Mouse (Mus musculus): ENCODE results near the gene Spag6. TPM values are rescaled to one million over a fixed set of nuclear protein-coding genes. Genes with fewer than 3 reads are reported as not detected.

The Spag6 gene
- polyA plus RNA-seq, 1 experiment from 2014 or later: not detected

DNA sequence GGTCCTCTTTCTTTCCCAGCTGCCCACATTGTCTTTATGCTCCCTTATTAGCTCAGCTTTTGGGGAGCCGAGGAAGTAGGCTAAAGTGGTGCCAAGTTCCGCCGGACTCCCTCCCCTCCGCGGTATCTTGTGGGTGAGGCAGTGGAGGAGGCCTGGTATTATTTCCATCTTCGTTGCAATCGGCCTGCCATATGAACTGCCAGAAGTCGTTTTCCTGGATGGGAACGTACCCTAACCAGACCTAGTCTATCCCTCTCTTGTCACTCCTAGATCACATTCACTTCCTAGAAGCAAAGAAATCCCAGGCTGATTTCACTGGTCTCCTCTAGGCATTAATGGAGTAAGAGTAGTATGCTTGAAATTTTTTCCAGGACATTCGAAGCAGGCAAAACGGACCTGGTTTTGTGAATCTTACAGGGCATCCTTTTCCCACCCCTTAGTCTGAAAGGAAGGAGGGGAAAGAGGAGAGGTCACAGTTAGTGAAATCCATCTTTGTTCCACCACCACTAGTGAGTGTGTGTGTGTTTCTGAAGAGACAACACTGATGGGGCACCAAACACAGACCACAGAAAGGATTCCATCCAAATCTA lies 5.7 kb downstream of the Spag6 start:
- under 1% methylated on average over 11 of the region's 11 CpGs for WGBS
- Histone ChIP-seq H3K27ac (replicated peaks) (no peak overlapping the region), H3K4me1 (replicated peaks) (peaks cover 13% of the 10 kb centered on the region), H3K9ac (no peak overlapping the region), H3K4me2 (no peak overlapping the region), H3K36me3 (no peaks in the 10 kb centered on the region), H3K27me3 (peaks cover 83% of the 10 kb centered on the region), H3K9me3 (no peaks in the 10 kb centered on the region), H3K4me3 (no peak overlapping the region)
- ATAC-seq (ENCODE audit: low read depth): no peak

GRCm38 (mm10) chr2:18710356-18710755 lies 16.5 kb downstream of the Spag6 start:
- H3K36me3 ChIP-seq: no peaks in the 10 kb centered on the region
- no peak overlapping the region for H3K9ac ChIP-seq
- H3K27ac ChIP-seq (replicated peaks): no peak overlapping the region
- WGBS: 77% methylated on average over 3 of the region's 3 CpGs
- H3K4me2 ChIP-seq: no peak overlapping the region
- H3K27me3 ChIP-seq: peaks cover 4% of the 10 kb centered on the region
- H3K4me1 ChIP-seq (replicated peaks): no peaks in the 10 kb centered on the region
- H3K9me3 ChIP-seq: no peaks in the 10 kb centered on the region
- H3K4me3 ChIP-seq: no peak overlapping the region
- ATAC-seq (ENCODE audit: low read depth): no peak

DNA sequence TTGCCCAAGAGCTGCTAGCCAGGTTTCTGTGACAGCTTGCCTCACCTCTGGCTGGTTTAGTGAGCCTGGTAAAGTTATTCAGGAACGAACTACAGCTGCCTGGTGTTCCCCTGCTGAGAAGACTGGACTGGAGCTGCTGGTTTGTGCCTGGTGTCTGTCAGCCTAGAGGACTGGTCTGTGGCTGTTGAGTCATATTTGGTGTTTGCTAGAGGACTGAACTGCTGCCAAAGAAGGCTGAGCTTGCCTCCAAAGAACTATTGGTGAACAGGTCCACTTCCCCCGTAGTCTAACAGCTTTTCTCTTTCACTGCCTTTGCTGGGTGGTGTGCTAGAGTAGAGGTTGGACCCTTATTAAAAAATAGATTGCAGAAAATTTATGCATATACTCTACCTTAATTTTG lies 19.2 kb downstream of the Spag6 start:
- Histone ChIP-seq H3K36me3 (no peaks in the 10 kb centered on the region), H3K27me3 (no peaks in the 10 kb centered on the region), H3K27ac (replicated peaks) (no peak overlapping the region), H3K4me1 (replicated peaks) (no peaks in the 10 kb centered on the region), H3K9ac (no peak overlapping the region), H3K4me2 (no peak overlapping the region), H3K9me3 (no peaks in the 10 kb centered on the region), H3K4me3 (no peak overlapping the region)
- ATAC-seq (ENCODE audit: low read depth): no peak
- WGBS: 80% methylated on average over 2 of the region's 2 CpGs

GRCm38 (mm10) chr2:18714337-18714736 lies 20.5 kb downstream of the Spag6 start:
- no peaks in the 10 kb centered on the region for H3K27me3 ChIP-seq
- no peaks in the 10 kb centered on the region for H3K36me3 ChIP-seq
- H3K9ac ChIP-seq: no peak overlapping the region
- 79% methylated on average over 3 of the region's 3 CpGs for WGBS
- H3K4me1 ChIP-seq (replicated peaks): no peaks in the 10 kb centered on the region
- no peak overlapping the region for H3K4me2 ChIP-seq
- no peak overlapping the region for H3K27ac ChIP-seq (replicated peaks)
- no peak for ATAC-seq (ENCODE audit: low read depth)
- no peak overlapping the region for H3K4me3 ChIP-seq
- no peaks in the 10 kb centered on the region for H3K9me3 ChIP-seq

GRCm38 (mm10) chr2:18718521-18718920 lies 24.7 kb downstream of the Spag6 start:
- no peaks in the 10 kb centered on the region for H3K4me1 ChIP-seq (replicated peaks)
- H3K9ac ChIP-seq: no peak overlapping the region
- no peaks in the 10 kb centered on the region for H3K27me3 ChIP-seq
- H3K36me3 ChIP-seq: no peaks in the 10 kb centered on the region
- no peak overlapping the region for H3K4me2 ChIP-seq
- no peak overlapping the region for H3K27ac ChIP-seq (replicated peaks)
- no peak overlapping the region for H3K4me3 ChIP-seq
- 88% methylated on average over 4 of the region's 4 CpGs for WGBS
- no peaks in the 10 kb centered on the region for H3K9me3 ChIP-seq
- ATAC-seq (ENCODE audit: low read depth): no peak

DNA sequence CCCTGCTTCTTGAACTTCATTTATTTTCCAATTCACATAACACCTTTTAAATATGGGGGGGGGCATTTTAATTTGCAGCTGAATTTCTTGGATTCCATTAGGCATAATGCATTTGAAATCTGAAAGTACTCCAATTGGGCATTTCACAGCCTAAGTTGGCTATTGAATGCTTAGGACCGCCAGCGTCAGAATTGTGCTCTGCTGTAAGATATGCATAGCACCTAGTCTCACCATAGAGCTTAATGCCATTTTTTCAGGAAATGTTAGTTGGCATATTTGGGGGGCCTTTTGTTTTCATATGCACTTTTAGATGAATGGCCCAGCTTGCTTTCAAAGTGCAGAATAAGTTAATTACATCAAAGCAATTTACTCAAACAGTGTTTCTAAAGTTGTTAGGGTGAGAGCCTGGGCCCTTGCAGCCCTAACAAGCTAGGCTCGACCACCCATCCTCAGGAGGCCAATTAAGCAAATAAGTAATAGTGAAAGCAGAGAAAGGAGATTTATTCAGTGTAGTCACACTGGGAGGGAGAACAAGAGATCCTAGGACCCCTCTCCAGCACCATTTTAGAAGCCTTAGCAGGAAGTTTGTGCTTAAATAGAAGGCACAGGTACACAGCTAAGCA lies 28.5 kb downstream of the Spag6 start:
- Histone ChIP-seq H3K9ac (no peak overlapping the region), H3K36me3 (no peaks in the 10 kb centered on the region), H3K4me2 (no peak overlapping the region), H3K27me3 (no peaks in the 10 kb centered on the region), H3K9me3 (no peaks in the 10 kb centered on the region), H3K27ac (replicated peaks) (no peak overlapping the region), H3K4me3 (no peak overlapping the region), H3K4me1 (replicated peaks) (no peaks in the 10 kb centered on the region)
- 50% methylated on average over 3 of the region's 3 CpGs for WGBS
- no peak for ATAC-seq (ENCODE audit: low read depth)

DNA sequence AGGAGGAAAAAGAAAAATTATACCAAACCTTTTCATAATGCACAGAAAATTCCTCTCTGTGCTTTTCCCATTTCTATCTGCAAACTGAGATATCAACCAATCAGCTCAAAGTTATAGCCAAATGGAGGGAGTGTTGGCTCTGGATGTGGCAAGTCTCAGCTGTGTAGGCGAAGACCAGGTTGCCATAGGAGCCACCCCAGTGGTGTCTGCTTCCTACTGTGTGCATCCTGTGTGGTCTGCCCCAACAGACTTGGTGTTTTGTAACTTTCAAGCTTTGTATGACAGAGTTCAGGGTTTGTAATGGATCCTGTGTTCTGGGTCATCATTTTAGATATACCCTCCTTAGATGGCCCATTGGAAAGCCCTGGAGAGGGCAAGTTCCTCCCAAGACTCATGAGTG lies 30.6 kb downstream of the Spag6 start:
- Histone ChIP-seq H3K4me2 (no peak overlapping the region), H3K4me3 (no peak overlapping the region), H3K36me3 (no peaks in the 10 kb centered on the region), H3K27me3 (no peaks in the 10 kb centered on the region), H3K9me3 (no peaks in the 10 kb centered on the region), H3K9ac (no peak overlapping the region), H3K4me1 (replicated peaks) (no peaks in the 10 kb centered on the region), H3K27ac (replicated peaks) (no peak overlapping the region)
- no peak for ATAC-seq (ENCODE audit: low read depth)
- 87% methylated on average over 1 of the region's 1 CpGs for WGBS

GRCm38 (mm10) chr2:18725880-18726279 lies 32.0 kb downstream of the Spag6 start:
- Histone ChIP-seq H3K36me3 (no peaks in the 10 kb centered on the region), H3K4me2 (no peak overlapping the region), H3K9me3 (no peaks in the 10 kb centered on the region), H3K4me3 (no peak overlapping the region), H3K27me3 (no peaks in the 10 kb centered on the region), H3K9ac (no peak overlapping the region), H3K27ac (replicated peaks) (no peak overlapping the region), H3K4me1 (replicated peaks) (no peaks in the 10 kb centered on the region)
- 87% methylated on average over 4 of the region's 4 CpGs for WGBS
- no peak for ATAC-seq (ENCODE audit: low read depth)

DNA sequence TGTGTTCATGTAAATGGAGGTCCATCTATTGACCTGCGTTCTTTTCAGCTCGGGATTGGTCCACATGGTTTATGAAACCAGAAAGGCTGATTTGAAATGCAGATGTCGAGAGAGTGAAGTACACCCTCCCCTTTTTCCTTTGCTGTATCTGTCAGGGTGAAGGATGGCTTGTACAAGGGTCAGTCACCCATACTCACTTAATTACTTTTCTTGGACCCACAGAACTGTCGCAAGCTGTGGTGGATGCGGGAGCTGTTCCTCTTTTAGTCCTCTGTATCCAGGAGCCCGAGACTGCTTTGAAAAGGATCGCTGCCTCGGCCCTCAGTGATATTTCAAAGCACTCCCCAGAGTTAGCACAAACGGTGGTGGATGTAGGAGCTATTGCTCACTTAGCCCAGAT lies 37.9 kb downstream of the Spag6 start:
- Histone ChIP-seq H3K9me3 (no peaks in the 10 kb centered on the region), H3K4me2 (peak overlapping the region; percentile 31), H3K36me3 (no peaks in the 10 kb centered on the region), H3K4me1 (replicated peaks) (peaks cover 5% of the 10 kb centered on the region; the same call in 1 of the 2 replicates), H3K4me3 (no peak overlapping the region), H3K9ac (no peak overlapping the region), H3K27me3 (no peaks in the 10 kb centered on the region; the same call in 1 of the 2 replicates), H3K27ac (replicated peaks) (no peak overlapping the region)
- peak; percentile 43; the same call in 1 of the 2 replicates for ATAC-seq (ENCODE audit: low read depth)
- WGBS: 6% methylated on average over 9 of the region's 9 CpGs

- Histone ChIP-seq H3K4me3 (no peak overlapping the region), H3K27ac (replicated peaks) (no peak overlapping the region), H3K36me3 (no peaks in the 10 kb centered on the region), H3K9ac (no peak overlapping the region), H3K4me1 (replicated peaks) (peaks cover 5% of the 10 kb centered on the region; the same call in 1 of the 2 replicates), H3K4me2 (no peak overlapping the region), H3K9me3 (no peaks in the 10 kb centered on the region), H3K27me3 (no peaks in the 10 kb centered on the region; the same call in 1 of the 2 replicates)
- WGBS: 49% methylated on average over 5 of the region's 5 CpGs
- ATAC-seq (ENCODE audit: low read depth): no peak
These were observed 40.7 kb downstream of the Spag6 start for GRCm38 (mm10) chr2:18734394-18735127.

DNA sequence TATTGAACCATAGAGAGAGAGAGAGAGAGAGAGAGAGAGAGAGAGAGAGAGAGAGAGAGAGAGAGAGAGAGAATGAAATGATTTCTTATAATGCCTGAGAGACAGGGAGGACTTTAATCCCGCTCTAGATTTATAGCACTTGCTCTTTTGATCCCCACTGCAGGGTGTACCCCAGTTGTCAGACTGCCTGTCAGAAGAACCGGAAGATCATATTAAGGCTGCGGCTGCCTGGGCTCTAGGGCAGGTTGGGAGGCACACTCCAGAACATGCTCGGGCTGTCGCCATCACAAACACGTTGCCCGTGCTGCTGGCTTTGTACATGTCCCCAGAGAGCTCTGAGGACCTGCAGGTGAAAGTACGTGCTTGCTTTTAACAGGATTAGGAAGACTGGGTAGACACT lies 43.2 kb downstream of the Spag6 start:
- H3K4me3 ChIP-seq: no peak overlapping the region
- no peak overlapping the region for H3K4me2 ChIP-seq
- ATAC-seq (ENCODE audit: low read depth): no peak
- H3K9ac ChIP-seq: no peak overlapping the region
- H3K27me3 ChIP-seq: no peaks in the 10 kb centered on the region; the same call in 1 of the 2 replicates
- H3K4me1 ChIP-seq (replicated peaks): no peaks in the 10 kb centered on the region; the same call in 1 of the 2 replicates
- 40% methylated on average over 8 of the region's 8 CpGs for WGBS
- H3K27ac ChIP-seq (replicated peaks): no peak overlapping the region
- no peaks in the 10 kb centered on the region for H3K9me3 ChIP-seq
- no peaks in the 10 kb centered on the region for H3K36me3 ChIP-seq

GRCm38 (mm10) chr2:18739216-18739615 lies 45.4 kb downstream of the Spag6 start:
- no peaks in the 10 kb centered on the region; the same call in 1 of the 2 replicates for H3K27me3 ChIP-seq
- ATAC-seq (ENCODE audit: low read depth): no peak
- no peak overlapping the region for H3K4me2 ChIP-seq
- H3K27ac ChIP-seq (replicated peaks): no peak overlapping the region
- H3K4me3 ChIP-seq: no peak overlapping the region
- H3K9ac ChIP-seq: no peak overlapping the region
- H3K36me3 ChIP-seq: no peaks in the 10 kb centered on the region
- no peaks in the 10 kb centered on the region for H3K9me3 ChIP-seq
- no peaks in the 10 kb centered on the region for H3K4me1 ChIP-seq (replicated peaks)
- WGBS: 24% methylated on average over 2 of the region's 2 CpGs
